Mouse (Mus musculus) urinary bladder, adult 2 months (tissue): ENCODE results near the gene Mafg. TPM values are rescaled to one million over a fixed set of nuclear protein-coding genes. Genes with fewer than 3 reads are reported as not detected.
"Not testable (repeated sequence)": the region's sequence is repeated elsewhere in the genome, so short reads cannot be mapped to it uniquely, and the experiment has no call there.

Experiments
- DNase-seq: peaks from one replicate; pipeline ENCODE4 v3.0.0; 2022; ENCODE audit warnings: low spot score
- polyA plus RNA-seq: library from polyadenylated mRNA; depleted of rRNA; stranded (reverse); fragments of >200 nt; gene quantifications from 2 replicates; pipeline ENCODE4 v1.2.3, GENCODE M21; 2012; rRNA removed

The Mafg gene
- 50.1 and 62.5 TPM in 2 replicates for polyA plus RNA-seq

GRCm38 (mm10) chr11:120633520-120634343 is at the start of gene Mafg:
Gene Mafg (minus strand): TSS chr11:120633600.
- peak; percentile 80 for DNase-seq

GRCm38 (mm10) chr11:120682683-120683082 is 49.3 kb upstream of the Mafg start:
- no peak for DNase-seq

- no peak for DNase-seq
Measured at GRCm38 (mm10) chr11:120679909-120680308, 46.5 kb upstream of the Mafg start.

- DNase-seq = no peak
Measured at GRCm38 (mm10) chr11:120676951-120677350, 43.6 kb upstream of the Mafg start.

- not testable (repeated sequence) for DNase-seq
Measured at GRCm38 (mm10) chr11:120675875-120676274, 42.5 kb upstream of the Mafg start.

GRCm38 (mm10) chr11:120673594-120674122 is 40.3 kb upstream of the Mafg start:
- no peak for DNase-seq

- peak; percentile 97 for DNase-seq
Measured at GRCm38 (mm10) chr11:120672687-120673593, 39.5 kb upstream of the Mafg start, which contains the start of gene Aspscr1. Gene Aspscr1 (plus strand): TSS chr11:120672973.

- DNase-seq = no peak
Measured at GRCm38 (mm10) chr11:120666617-120667016, 33.2 kb upstream of the Mafg start.

GRCm38 (mm10) chr11:120665406-120665805 is 32.0 kb upstream of the Mafg start:
- no peak for DNase-seq

- DNase-seq = no peak
Measured at GRCm38 (mm10) chr11:120663714-120664113, 30.3 kb upstream of the Mafg start.

- no peak for DNase-seq
Measured at GRCm38 (mm10) chr11:120662759-120663158, 29.4 kb upstream of the Mafg start.

GRCm38 (mm10) chr11:120661076-120661460 is 27.7 kb upstream of the Mafg start, which contains the start of gene Notum:
Gene Notum (minus strand): TSS chr11:120661175.
- no peak for DNase-seq

GRCm38 (mm10) chr11:120660301-120661075 is 27.1 kb upstream of the Mafg start:
- no peak for DNase-seq

GRCm38 (mm10) chr11:120659509-120660300 is 26.3 kb upstream of the Mafg start:
- DNase-seq = no peak

GRCm38 (mm10) chr11:120658876-120659410 is 25.5 kb upstream of the Mafg start:
- peak; percentile 66 for DNase-seq

GRCm38 (mm10) chr11:120657301-120657700 is 23.9 kb upstream of the Mafg start:
- no peak for DNase-seq

- DNase-seq = no peak
Measured at GRCm38 (mm10) chr11:120654741-120655140, 21.3 kb upstream of the Mafg start.

GRCm38 (mm10) chr11:120651872-120652271 is 18.5 kb upstream of the Mafg start:
- DNase-seq = no peak

- DNase-seq = no peak
Measured at GRCm38 (mm10) chr11:120648001-120648476, 14.6 kb upstream of the Mafg start, which contains the start of gene Myadml2. Gene Myadml2 (minus strand): TSS chr11:120648158.
